Mouse (Mus musculus) lung, embryonic 16.5 days (tissue): ENCODE data around the gene Svs4. TPM values are rescaled to one million over a fixed set of nuclear protein-coding genes. Genes with fewer than 3 reads are reported as not detected.

Experiments used
- ATAC-seq: fragments of 200-750 bp; cut with Nextera tagmentation; 2 replicates; pipeline ENCODE4 v1.8.0; 2017; ENCODE audit warnings: low read depth, mild to moderate bottlenecking, moderate library complexity
- H3K27ac ChIP-seq: fragments of 300-500 bp; sonication (generic); 2 replicates; pipeline ENCODE4 v1.5.1; 2014; ENCODE audit warnings: mild to moderate bottlenecking, control low read depth, low read length
- H3K27me3 ChIP-seq: fragments of 300-500 bp; sonication (generic); 2 replicates; pipeline ENCODE4 v1.6.1; 2014; ENCODE audit warnings: low read depth, low read length, mixed read lengths; ENCODE audit not compliant: control insufficient read depth, insufficient read depth
- H3K36me3 ChIP-seq: fragments of 300-500 bp; sonication (generic); 2 replicates; pipeline ENCODE4 v1.6.1; 2014; ENCODE audit warnings: low read length; ENCODE audit not compliant: control insufficient read depth, insufficient read depth
- H3K4me1 ChIP-seq: fragments of 300-500 bp; sonication (generic); replicated peaks from 2 replicates; pipeline ENCODE4 v1.6.1; 2014; ENCODE audit warnings: low read length, mixed read lengths; ENCODE audit not compliant: control insufficient read depth, insufficient read depth
- H3K4me2 ChIP-seq: fragments of 300-500 bp; sonication (generic); 2 replicates; pipeline ENCODE4 v1.6.1; 2014; ENCODE audit warnings: low read depth, low read length, control low read depth
- H3K4me3 ChIP-seq: fragments of 300-500 bp; sonication (generic); 2 replicates; pipeline ENCODE4 v1.5.1; 2014; ENCODE audit warnings: mild to moderate bottlenecking, low read length, control low read depth
- H3K9ac ChIP-seq: fragments of 300-500 bp; sonication (generic); 2 replicates; pipeline ENCODE4 v1.6.1; 2014; ENCODE audit warnings: low read length, control low read depth
- H3K9me3 ChIP-seq: fragments of 300-500 bp; sonication (generic); 2 replicates; pipeline ENCODE4 v1.6.1; 2016; ENCODE audit warnings: low read length; ENCODE audit not compliant: control insufficient read depth
- WGBS: fragments of 180-500 bp; shearing (Covaris S2); extraction: QIAGEN DNeasy Blood & Tissue Kit; methylation state at CpG from one replicate; pipeline ENCODE4 v1.1.7; 2014; 5-methylcytosine and 5-hydroxymethylcytosine counted together
- polyA plus RNA-seq: library from polyadenylated mRNA; unstranded; fragments of >200 nt; fragmentation: Nextera tagmentation; extraction: Ambion mirVana; gene quantifications from 2 replicates; pipeline ENCODE4 v1.2.1, GENCODE M21; 2015

Svs4 gene
- polyA plus RNA-seq, 1 experiment from 2014 or later = not detected

DNA sequence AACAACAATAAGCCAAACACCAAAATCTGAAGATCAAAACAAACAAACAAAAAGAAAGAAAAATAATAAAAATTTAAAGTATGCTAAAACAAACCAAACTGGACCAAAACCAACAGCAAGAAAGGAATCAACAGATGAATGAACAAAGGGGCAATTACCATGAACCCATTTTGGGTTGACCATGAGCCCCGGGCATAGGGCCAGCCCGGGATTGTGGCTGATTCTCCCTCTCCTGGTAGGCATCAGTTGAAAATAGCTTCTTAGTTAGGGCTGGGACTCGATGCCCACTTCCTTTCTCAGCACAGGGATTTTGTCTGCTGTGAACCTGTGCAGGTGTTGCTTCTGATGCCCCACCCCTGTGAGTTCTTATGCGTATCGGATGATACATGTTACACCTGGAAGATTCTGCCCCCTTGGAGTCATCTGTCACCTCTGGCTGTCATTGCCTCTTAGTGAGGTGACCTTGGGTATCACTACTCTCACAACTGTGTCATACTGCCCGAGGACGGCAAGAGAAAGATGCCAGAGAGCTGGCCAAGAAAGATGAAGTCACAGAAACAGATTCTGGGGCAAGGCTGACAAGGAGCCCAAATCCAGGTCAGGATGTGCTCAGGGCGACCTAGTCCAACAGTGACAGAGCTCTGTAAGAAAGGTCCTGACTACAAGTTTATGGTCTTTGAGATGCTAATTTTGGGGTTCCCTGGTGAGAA is 49.7 kb downstream of the Svs4 start:
- no peak for ATAC-seq
- Histone ChIP-seq H3K27me3 (no peaks in the 10 kb centered on the region), H3K36me3 (no peaks in the 10 kb centered on the region), H3K4me3 (no peak overlapping the region), H3K9ac (no peak overlapping the region), H3K4me2 (no peak overlapping the region), H3K9me3 (no peaks in the 10 kb centered on the region), H3K4me1 (no peaks in the 10 kb centered on the region), H3K27ac (no peak overlapping the region)
- 81% methylated on average over 8 of the region's 8 CpGs for WGBS

Other genes with a start within 250 kb of the Svs4 start
- gene Stk4, start 208.1 kb downstream of the Svs4 start, polyA plus RNA-seq = 22.3 and 31.5 TPM in 2 replicates
- 51.3 and 54.2 TPM in 2 replicates for gene Tomm34, start 207.3 kb downstream of the Svs4 start, polyA plus RNA-seq
- not detected in 2 replicates for gene Kcns1, start 107.3 kb downstream of the Svs4 start, polyA plus RNA-seq
- gene Wfdc5, start 95.7 kb downstream of the Svs4 start, polyA plus RNA-seq = 0.16 TPM in 1 of 2 replicates, not detected in the other
- 0.34 TPM in 1 of 2 replicates, not detected in the other for gene Wfdc12, start 87.9 kb downstream of the Svs4 start, polyA plus RNA-seq
- not detected in 2 replicates for gene Wfdc15a, start 78.3 kb downstream of the Svs4 start, polyA plus RNA-seq
- 1.1 TPM in 1 of 2 replicates, not detected in the other for gene Wfdc15b, start 56.8 kb downstream of the Svs4 start, polyA plus RNA-seq
- not detected in 2 replicates for gene Svs2, start 40.0 kb downstream of the Svs4 start, polyA plus RNA-seq
- gene Svs3b, start 21.8 kb downstream of the Svs4 start, polyA plus RNA-seq = not detected in 2 replicates
- not detected in 2 replicates for gene Svs3a, start 10.8 kb upstream of the Svs4 start, polyA plus RNA-seq
- gene Svs6, start 38.3 kb upstream of the Svs4 start, polyA plus RNA-seq = not detected in 2 replicates
- not detected in 2 replicates for gene Svs5, start 54.3 kb upstream of the Svs4 start, polyA plus RNA-seq
- 1.8 and 2.8 TPM in 2 replicates for gene Slpi, start 110.6 kb upstream of the Svs4 start, polyA plus RNA-seq
- 16.8 and 21.9 TPM in 2 replicates for gene Rbpjl, start 124.7 kb upstream of the Svs4 start, polyA plus RNA-seq
- gene Matn4, start 126.7 kb upstream of the Svs4 start, polyA plus RNA-seq = 46.8 and 54.9 TPM in 2 replicates
- 226 and 247 TPM in 2 replicates for gene Sdc4, start 165.4 kb upstream of the Svs4 start, polyA plus RNA-seq
- 59.9 and 62.3 TPM in 2 replicates for gene Sys1, start 178.5 kb upstream of the Svs4 start, polyA plus RNA-seq
- gene Gm20458, start 182.5 kb upstream of the Svs4 start, polyA plus RNA-seq = 7.9 and 15.2 TPM in 2 replicates
- gene Trp53tg5, start 195.3 kb upstream of the Svs4 start, polyA plus RNA-seq = not detected in 2 replicates
- gene Dbndd2, start 207.6 kb upstream of the Svs4 start, polyA plus RNA-seq = 13.0 and 23.4 TPM in 2 replicates
- 62.0 and 63.2 TPM in 2 replicates for gene Pigt, start 219.1 kb upstream of the Svs4 start, polyA plus RNA-seq